Mouse (Mus musculus): ENCODE measurements around the gene Immp2l.
"Not testable (repeated sequence)": the region's sequence is repeated elsewhere in the genome, so short reads cannot be mapped to it uniquely, and the experiment has no call there.

The Immp2l gene

DNA sequence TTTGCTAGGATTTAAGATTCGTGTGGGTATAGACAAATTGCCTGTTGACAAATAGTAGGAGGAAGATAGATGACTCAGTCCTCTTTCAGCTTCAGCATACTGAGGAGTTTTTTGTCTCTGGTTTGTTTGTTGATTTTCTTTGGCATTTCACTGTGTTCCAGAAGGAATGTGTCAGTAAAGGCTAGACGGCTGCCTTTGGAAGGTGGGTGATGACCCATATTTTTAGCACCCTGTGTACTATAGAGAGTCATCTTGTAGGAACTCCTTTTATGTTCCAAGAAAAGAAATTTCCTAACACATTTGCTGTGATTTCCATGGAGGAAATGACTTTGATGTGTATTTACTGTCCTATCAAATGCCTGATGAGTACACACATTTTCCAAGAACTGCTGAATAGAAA is 651.0 kb downstream of the Immp2l start:
- DNase-seq (ENCODE audit: low spot score): no peak

DNA sequence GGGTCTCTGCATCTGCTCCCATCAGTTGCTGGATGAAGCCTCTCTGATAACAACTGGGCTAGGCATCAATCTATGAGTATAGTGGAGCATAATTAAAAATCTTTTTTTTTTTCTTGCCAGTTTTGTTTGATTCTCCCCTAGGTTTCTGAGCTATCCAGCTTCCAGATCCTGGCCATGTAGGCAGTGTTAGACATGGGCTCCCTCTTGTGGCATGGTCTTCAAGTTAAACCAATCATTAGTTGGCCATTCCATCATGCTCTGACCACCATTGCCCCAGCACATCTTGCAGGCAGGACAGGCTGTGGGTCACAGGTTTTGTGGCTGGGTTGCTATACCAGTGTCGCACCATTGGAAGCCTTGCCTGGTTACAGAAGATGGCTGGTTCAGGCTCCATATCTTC is 656.3 kb downstream of the Immp2l start:
- DNase-seq (ENCODE audit: low spot score): peak; percentile 40

DNA sequence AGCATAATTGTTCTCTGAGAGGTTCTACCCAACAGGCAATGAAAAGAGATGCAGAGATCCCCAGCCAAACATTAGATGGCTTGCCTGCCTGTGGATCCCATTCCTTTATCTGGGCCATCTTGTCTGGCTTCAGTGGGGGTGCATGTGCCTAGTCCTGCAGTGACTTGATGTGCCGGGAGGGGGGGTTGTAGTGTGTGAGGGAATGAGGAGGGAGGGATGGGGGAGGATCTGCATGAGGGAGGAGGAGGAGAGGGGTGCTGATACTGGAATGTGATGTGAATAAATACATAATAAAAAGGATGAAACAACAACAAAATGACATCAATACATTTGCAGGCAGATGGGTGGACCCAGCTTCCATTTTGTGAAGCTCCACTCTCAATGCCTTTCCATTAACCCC is 658.3 kb downstream of the Immp2l start:
- no peak for DNase-seq (ENCODE audit: low spot score)

DNA sequence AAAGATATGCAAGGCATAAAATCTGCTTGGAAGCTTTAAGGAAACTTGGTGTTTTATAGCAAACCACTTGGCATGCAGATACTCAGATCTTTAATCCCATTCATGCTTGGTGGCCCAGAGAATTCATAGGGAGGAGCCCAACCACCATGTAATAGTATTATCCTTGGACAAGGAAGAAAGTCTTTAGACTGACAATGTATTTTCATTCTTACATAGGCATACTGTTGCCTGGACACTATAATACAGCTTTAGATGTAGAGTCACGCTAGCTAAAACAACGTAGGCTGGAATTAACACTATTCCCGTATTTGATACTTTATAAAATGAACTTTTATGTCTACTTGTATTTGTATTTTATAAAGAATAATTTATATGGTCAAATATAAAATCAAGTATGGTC is 665.9 kb downstream of the Immp2l start:
- DNase-seq (ENCODE audit: low spot score): no peak

DNA sequence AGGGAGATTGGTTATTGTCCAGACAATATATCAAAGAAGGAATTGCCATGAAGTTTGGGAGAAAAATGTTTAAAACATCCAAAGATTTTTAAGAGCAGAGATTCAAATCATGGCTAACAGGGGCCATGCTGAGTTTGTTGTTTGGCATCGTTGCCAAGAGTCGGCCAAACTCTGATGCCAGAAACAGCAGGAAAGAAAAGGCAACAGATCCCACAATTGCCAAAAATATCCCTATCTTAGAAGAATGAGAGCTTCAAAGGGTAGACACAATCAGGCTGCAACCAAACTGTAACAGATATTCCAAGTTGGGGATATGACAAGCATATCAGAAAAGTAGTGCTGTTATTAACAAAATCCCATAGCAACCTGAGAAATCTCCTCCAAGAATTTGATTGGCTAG is 686.7 kb downstream of the Immp2l start:
- DNase-seq (ENCODE audit: low spot score): no peak

DNA sequence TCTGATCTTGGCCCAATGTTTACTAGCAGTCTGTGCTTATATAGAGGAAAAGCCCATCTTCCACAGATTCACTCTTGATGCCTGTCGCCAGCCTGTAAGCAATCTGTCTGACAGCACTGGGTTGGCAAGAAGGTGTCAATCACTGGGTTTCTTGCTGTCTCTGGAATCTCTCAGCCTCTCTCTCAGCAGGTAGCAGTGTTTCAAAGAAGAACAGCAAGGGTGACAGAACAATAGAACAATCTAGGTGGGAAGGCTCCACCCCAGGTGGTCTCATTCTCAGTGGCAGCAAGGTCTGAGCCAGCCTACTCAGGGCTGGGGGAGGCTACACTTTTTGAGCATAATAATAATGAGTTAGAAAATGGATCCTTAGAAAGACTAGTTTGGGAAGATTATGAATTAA is 693.1 kb downstream of the Immp2l start:
- DNase-seq (ENCODE audit: low spot score): no peak

DNA sequence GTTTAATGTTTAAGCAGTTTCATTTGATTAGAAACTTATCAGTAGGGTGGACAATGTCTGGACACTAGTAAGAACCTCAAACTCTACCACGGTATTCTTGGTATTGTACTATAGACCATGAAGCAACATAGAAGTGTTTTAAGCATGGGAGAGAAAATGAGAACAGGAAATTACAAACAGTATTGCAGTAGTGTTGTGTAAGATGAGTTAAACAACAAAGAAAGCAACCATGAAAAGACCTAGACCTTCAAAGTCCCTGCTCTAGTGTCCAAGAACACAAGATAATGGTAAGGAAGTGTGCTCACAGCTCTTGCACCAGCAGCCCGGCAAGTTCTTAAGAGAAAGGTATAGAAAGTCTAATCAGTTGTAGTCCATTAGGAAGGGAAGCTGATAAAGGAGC is 700.7 kb downstream of the Immp2l start:
- DNase-seq (ENCODE audit: low spot score): no peak

DNA sequence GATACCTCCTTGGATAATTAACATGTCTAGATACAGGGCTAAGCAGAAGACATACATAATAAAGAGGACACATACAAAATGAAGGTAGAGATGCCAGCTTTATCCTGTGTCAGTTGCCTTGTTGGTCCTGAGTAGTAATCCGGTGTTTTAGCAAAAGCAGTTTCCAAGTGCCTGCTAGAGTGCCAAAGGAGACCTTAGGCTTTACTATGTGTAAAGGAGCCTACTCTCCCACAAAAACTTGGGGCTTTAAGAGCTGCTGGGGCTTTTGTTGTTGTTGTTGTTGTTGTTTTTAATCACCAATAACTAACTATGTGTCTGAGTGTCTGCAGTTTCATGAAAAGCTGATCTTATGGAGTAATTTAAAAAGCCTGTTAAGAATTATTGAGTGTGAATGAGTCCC is 702.8 kb downstream of the Immp2l start:
- no peak for DNase-seq (ENCODE audit: low spot score)

DNA sequence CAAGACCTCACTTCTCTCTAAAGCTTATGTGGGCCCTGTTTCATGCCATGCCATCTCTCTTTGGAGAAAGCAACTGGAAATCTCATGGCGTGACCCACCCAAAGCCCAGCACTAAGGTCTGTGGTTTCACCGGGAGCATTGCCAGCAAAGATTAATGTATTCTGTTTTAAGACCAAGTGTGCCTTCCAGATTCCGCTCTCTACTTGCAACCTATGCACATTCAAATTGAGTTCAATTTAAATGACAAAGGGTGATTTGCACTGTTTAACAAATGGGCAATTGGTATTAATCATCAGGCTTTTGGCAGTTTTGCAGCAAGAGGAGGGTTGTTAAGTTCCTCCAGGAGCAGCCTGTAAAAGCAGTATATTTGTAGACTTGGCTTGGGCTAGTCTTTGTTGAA is 703.3 kb downstream of the Immp2l start:
- no peak for DNase-seq (ENCODE audit: low spot score)

DNA sequence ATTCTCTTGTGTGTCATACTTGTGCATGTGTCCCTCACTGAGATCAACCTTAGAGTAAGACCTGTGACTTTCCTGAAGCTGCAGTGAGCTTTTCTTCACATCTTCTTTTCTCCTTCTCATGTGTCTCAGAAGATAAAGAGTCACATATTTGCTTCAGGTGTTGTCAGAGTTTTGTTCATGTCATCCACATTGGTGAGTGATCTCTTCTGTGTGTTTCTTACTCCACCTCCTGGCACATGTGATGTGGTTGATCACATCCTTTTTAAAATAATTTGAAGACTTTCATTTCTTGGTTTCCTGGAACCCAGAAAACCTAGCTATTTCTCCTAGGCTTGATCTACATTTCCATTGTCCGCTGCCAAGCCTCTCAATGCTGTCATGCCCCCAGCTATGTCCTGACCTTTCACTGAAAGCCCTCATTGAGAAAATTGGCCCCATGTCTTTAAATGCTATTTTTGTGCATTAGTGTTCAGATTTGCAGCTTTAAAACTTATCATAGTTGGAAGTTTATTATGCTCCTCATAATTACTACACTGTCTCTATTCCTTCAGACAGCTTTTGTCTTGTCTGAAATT is 704.0 kb downstream of the Immp2l start:
- no peak for DNase-seq (ENCODE audit: low spot score)

DNA sequence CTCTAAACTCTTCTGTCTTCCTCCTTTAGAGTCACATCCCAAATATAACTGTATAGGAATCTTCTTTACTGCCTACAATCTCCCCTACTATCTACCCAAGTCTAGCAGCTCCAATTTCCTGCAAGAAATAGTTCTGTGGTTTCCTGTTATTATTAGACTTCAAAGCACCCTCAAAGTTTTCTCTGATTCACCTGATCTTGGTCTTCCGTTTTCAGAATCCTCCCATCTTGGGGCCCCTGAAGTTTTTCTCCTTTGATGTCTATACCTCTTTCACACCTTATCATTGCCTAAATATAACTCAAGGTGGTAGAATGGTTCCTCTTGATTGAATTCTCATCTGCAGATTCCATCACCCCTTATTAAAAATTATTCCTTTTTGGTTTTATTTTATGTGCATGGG is 704.6 kb downstream of the Immp2l start:
- no peak for DNase-seq (ENCODE audit: low spot score)

DNA sequence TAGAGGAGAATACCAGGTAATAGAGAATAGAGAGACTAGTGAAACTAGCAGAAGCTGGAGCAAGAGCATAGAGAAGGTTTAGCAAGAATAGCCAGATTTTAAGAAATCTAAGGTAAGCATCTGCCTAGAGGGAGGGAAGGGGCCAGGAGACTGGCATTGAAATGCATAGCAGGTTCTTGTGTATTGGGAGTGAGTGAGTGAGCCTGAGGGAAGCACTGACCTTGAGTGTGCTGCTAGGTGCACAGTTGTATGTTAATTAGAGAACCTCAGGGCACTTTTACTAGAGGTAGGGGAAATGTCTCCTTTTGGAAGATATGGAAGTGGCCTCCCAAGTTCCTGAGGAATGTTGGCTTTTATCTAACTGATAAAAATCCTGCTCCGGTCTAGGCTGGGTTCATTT is 705.9 kb downstream of the Immp2l start:
- no peak for DNase-seq (ENCODE audit: low spot score)

DNA sequence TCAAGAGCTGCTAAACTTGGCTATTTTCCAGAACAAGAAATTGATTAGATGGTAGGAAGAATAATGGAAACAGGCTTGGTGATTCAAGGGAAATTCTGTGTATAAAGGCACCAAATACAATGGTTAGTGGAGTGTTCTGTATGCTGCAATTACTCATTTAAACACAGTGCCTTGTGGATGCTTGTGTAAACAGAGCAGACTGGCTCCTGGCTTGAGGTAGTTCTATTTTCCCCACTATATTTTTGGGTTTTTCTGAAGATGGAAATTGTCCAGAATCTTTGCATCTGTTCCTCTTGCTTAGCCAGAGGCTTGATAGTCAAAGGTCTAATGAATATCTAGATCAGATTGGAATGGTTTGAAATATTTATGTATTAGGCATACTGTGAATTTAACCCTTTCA is 709.3 kb downstream of the Immp2l start:
- DNase-seq (ENCODE audit: low spot score): no peak

DNA sequence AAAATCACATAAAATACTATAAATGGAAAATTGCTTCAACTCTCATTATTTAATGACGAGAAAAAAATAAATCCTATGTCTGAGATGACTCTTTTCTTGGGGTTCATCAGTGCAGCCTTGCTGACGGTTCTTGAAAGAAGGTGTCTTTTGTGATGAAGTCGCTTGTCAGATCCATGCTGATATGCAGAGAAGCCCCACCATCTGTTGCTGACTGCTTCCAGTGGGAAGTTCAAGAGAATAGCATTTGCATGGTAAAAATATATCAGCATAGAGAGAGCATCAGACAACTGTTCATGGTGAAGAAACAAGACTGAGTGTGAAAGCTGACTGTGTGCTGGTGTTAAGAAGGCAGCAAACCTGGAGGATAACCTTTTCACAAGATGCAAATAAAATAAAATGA is 719.0 kb downstream of the Immp2l start:
- no peak for DNase-seq (ENCODE audit: low spot score)

DNA sequence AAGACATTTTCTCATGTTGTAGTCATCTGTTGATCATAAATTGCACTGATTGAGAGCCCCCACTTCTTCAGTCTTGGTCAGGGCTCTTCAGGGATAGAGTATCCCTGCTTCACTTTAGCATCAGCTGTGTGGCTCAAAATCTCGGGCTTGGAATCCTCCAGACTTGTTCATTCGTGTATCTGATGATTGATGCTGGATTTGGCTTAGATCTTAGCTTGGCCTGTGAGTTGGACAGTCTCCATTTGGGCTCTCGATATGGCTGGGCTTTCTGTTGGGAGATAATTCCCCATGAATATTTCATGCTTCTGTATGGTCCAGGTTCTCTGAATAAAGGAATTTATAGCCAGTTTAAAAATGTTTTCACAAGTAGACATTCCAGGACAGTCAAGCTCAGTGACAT is 739.5 kb downstream of the Immp2l start:
- DNase-seq (ENCODE audit: low spot score): no peak

DNA sequence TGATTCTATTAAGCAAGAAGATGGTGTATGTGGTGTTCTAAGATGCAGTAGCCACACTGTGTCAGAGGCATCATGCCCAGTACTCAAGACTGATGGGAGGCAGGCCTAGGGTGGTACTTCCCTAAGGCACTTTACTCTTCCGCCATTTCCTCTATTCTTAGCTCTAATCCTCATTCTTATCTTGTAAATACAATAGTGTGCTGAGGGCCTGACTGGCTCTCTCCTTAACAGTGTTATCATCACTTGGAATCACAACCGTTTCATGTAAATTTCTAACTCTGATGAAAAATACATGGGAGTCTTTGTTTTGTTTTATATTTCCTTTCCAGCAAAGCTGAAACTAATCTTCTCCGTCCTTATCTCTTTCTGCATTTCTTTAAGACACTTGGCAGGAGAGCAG is 750.1 kb downstream of the Immp2l start:
- no peak for DNase-seq (ENCODE audit: low spot score)

DNA sequence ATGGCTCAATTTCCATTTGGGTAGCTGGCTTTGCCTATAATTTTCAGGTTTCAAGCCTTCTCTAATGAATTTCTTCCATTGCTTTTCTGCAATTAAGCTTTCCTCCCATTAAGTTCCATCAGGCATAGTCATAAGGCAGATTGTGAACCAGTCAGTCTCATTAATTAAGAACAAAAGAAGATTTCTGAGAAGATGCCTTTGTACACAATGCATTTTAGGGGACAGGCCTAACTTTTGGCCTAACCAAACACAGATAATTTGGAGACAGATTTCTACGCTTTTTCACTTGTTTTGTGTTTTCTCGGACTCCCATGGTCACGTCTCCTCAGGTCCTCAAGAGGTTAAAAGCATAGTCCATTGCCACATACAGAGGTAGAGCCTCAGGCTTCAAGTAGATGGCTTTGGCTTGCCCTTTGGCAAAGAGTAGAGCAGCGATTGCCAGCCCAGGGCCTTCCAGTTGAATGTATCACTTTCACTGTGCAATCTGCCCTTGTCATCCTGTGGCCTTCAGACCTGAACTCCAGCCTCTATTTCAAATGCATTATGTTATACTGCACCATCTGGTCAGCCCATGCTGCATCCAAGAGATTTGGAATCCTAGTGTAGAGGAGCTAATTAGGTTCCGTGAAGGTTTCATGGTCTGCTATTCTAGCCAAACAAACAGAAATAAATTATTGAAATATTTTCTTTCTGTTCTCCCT is 750.9 kb downstream of the Immp2l start:
- no peak for DNase-seq (ENCODE audit: low spot score)

DNA sequence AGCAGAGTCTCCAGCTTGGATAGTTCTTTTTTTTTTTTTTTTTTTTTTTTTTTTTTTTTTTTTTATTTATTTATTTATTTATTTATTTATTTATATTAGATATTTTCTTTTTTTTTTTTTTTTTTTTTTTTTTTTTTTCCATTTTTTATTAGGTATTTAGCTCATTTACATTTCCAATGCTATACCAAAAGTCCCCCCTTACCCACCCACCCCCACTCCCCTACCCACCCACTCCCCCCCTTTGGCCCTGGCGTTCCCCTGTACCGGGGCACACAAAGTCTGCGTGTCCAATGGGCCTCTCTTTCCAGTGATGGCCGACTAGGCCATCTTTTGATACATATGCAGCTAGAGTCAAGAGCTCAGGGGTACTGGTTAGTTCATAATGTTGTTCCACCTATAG is 753.9 kb downstream of the Immp2l start:
- DNase-seq (ENCODE audit: low spot score): not testable (repeated sequence)

DNA sequence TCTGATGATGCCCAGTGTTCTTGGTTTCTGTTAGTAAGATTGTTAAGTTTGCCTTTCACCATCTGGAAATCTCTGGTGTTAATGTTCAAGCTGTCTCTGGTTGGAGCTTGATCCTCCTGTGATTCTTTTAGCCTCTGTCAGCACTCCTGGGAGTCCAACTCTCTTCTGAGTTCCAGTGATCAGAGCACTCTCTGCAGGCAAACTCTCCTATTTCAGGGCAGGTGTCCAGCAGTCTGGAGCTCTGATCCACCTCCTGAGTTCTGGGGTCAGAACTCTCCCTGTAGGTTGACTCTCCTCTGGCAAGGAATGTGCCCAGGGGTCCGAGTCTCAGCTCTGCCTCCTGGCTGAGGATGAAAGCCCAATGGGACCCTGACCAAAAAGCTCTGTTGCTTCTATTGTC is 769.8 kb downstream of the Immp2l start:
- DNase-seq (ENCODE audit: low spot score): not testable (repeated sequence)

DNA sequence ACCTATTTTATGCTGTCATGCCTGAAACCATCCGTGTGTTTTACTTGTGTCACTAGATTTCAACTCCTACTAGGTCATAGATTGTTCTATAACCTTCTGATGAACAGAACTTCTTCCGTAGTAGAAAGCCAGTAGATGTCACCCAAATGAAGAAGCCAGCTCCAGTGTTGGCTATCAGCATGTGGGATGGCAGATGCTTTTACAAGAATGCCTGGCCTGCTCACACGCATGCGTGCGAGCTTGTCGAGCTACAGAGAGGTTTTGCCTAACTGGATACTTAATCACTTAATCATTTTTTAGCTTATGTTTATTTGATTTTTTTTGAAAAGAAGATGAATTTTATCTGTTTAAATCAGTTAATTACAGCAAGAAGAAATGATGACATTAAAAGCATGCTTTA is 805.6 kb downstream of the Immp2l start:
- DNase-seq (ENCODE audit: low spot score): no peak

DNA sequence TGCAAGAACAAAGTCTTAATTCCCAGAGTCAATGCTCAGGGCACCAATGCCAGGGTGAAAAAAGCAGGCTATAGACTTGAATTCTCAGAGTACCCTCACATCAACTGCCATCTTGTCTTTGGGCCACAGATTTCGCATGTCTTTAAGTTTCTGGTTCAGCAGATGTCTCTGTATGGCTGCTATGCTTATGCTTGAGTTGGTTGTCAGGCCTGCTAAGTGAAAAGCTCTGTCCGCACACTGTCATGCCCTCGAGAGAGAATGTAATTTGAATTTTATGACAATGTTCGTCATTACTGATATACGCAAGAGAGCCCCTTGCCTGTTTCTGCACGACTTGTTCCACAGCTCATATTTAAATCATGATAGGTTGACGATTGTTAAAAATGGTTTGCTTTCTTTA is 807.8 kb downstream of the Immp2l start:
- no peak for DNase-seq (ENCODE audit: low spot score)

DNA sequence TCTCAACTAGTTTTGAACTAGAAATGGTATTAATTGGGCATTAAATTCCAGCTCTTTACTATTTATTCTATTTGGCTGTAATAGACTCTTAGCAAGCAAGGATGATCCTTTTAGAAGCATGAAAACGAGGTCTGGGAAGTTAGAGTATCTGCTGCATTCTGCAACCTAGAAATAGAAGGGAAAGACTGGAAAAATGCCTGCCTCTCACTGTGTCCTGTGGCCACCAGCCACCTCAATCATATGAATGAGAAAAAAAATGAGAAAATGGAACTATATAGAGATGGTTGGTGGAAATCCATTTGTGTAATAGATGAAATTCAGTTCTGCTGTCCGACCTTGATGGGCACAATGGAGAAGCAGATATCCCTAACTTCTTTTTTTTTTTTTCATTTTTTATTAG is 810.8 kb downstream of the Immp2l start:
- no peak for DNase-seq (ENCODE audit: low spot score)

DNA sequence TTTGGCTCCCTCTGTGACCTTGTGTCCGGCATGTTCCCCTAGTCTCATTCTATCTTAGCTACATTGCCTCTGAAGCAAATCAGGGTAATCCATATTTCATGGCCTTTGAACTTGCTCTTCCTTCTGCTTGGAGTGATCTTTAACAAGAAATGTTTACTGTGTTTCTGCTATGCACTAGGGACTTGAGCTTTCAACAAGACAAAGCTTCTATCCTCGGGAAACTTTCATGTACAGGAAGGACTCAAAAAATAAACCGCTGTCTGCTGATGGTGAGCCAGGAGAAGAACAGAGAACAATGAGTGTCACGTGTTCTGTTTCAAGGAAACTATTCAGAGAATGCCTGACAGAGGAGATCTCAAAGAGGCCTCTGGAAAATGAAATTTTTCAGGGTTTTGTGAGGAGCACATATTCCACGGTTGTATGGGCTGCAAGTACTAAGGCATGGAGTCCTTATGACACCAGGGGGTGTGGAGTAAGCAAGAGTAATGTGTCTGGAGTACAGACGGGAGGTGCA is 814.5 kb downstream of the Immp2l start:
- no peak for DNase-seq (ENCODE audit: low spot score)

DNA sequence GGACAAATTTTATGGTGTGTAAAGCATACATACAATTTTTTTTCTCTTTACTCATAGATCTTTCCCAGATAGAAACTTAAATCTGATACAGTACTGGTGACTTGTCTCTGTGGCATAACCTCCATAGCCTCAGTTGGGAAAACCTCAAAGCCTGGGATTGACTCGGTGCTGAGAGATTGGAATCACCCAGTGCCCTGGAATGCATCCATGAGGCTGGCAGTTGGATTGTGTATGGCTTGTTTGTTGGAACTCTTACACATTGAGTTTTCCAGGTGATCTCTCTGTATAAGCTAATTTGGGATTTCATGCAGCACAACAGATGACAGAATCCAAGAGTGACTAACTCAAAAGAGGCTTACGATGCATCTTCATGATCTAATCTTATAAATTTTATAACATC is 815.4 kb downstream of the Immp2l start:
- no peak for DNase-seq (ENCODE audit: low spot score)
